Mouse (Mus musculus): ENCODE data around the gene Itga10. TPM values are rescaled to one million over a fixed set of nuclear protein-coding genes. Genes with fewer than 3 reads are reported as not detected.

Gene Itga10
- polyA plus RNA-seq, 1 experiment: 1.2 TPM

DNA sequence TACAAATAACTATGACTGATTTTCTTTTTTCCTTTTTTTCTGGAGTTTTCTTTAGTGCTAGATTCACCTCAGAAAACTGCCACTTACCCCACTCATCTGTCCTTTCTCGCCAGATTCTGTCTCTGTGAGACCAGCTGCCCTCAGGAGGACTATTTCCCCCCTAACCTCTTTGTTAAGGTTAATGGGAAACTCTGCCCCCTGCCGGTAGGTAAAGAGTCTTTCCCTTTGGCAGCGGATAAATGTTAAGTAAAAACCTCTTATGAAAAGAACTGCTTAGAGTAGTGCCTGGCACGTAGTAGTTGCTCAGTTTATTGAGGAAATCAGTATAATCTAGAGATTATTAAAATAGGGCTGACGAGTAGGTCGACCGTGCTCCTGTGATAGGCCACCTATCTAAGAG lies 55.0 kb downstream of the Itga10 start:
- Histone ChIP-seq H3K36me3 (ENCODE audit: control insufficient read depth, insufficient read depth, low read length) (0 out of 2 replicates have a peak, but pooled peaks cover 1% of the 10 kb centered on the region), H3K4me1 (ENCODE audit: control insufficient read depth, insufficient read depth, low read length) (peaks cover 4% of the 10 kb centered on the region; the same call in 1 of the 2 replicates), H3K4me3 (ENCODE audit: insufficient read depth, low read depth, low read length) (no peak overlapping the region), H3K27me3 (replicated peaks; ENCODE audit: control insufficient read depth, insufficient read depth, low read length) (no peaks in the 10 kb centered on the region), H3K27ac (ENCODE audit: insufficient read depth, low read depth, low read length) (no peak overlapping the region)
- peak; percentile 32 for DNase-seq
- WGBS: 62% methylated on average over 7 of the region's 7 CpGs
- TF ChIP-seq CTCF (conservative IDR thresholded peaks at IDR 0.05; ENCODE audit: insufficient read depth, insufficient read length, low read depth, low read length) (0 out of 2 replicates have a peak, but pooled peaks have one; percentile 27), POLR2A (IDR thresholded peaks at IDR 0.05; ENCODE audit: low read depth, low read length) (no peak)

GRCm38 (mm10) chr3:96701003-96701402 lies 55.6 kb downstream of the Itga10 start:
- no peak for DNase-seq
- Histone ChIP-seq H3K4me3 (ENCODE audit: insufficient read depth, low read depth, low read length) (no peak overlapping the region), H3K27ac (ENCODE audit: insufficient read depth, low read depth, low read length) (no peak overlapping the region), H3K36me3 (ENCODE audit: control insufficient read depth, insufficient read depth, low read length) (0 out of 2 replicates have a peak, but pooled peaks cover 1% of the 10 kb centered on the region), H3K4me1 (ENCODE audit: control insufficient read depth, insufficient read depth, low read length) (peaks cover under 1% of the 10 kb centered on the region; the same call in 1 of the 2 replicates), H3K27me3 (replicated peaks; ENCODE audit: control insufficient read depth, insufficient read depth, low read length) (no peaks in the 10 kb centered on the region)
- 89% methylated on average over 4 of the region's 4 CpGs for WGBS
- TF ChIP-seq POLR2A (IDR thresholded peaks at IDR 0.05; ENCODE audit: low read depth, low read length) (no peak), CTCF (conservative IDR thresholded peaks at IDR 0.05; ENCODE audit: insufficient read depth, insufficient read length, low read depth, low read length) (no peak)

GRCm38 (mm10) chr3:96704778-96705177 lies 59.4 kb downstream of the Itga10 start:
- no peaks in the 10 kb centered on the region for H3K4me1 ChIP-seq (ENCODE audit: control insufficient read depth, insufficient read depth, low read length)
- 76% methylated on average over 11 of the region's 11 CpGs for WGBS
- H3K27ac ChIP-seq (ENCODE audit: insufficient read depth, low read depth, low read length): no peak overlapping the region
- TF ChIP-seq CTCF (conservative IDR thresholded peaks at IDR 0.05; ENCODE audit: insufficient read depth, insufficient read length, low read depth, low read length) (peak; percentile 36), POLR2A (IDR thresholded peaks at IDR 0.05; ENCODE audit: low read depth, low read length) (no peak)
- no peak for DNase-seq
- no peak overlapping the region for H3K4me3 ChIP-seq (ENCODE audit: insufficient read depth, low read depth, low read length)
- H3K27me3 ChIP-seq (replicated peaks; ENCODE audit: control insufficient read depth, insufficient read depth, low read length): no peaks in the 10 kb centered on the region
- H3K36me3 ChIP-seq (ENCODE audit: control insufficient read depth, insufficient read depth, low read length): 0 out of 2 replicates have a peak, but pooled peaks cover 1% of the 10 kb centered on the region

DNA sequence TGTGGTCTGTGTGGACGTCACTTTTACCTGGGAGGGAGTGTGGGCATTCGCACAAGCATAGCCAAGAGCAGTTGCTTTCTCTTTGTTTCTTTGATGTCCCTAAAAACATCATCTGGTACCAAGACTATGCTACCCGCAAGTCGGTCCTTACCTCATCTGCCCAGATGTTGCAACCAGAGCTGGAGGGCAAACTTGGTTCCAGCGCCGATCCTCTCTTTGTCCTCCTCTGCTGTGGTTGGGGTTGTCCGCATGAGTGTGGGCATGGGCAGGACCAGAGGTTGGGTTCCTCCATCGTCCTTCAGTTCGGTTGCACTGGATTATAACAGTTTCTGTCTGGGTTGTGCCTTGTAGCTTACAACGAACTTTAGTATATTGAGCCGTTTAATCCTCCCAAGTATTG lies 60.8 kb downstream of the Itga10 start:
- no peak for TF ChIP-seq POLR2A (IDR thresholded peaks at IDR 0.05; ENCODE audit: low read depth, low read length)
- no peak for TF ChIP-seq CTCF (conservative IDR thresholded peaks at IDR 0.05; ENCODE audit: insufficient read depth, insufficient read length, low read depth, low read length)
- no peak for DNase-seq
- Histone ChIP-seq H3K4me3 (ENCODE audit: insufficient read depth, low read depth, low read length) (no peak overlapping the region), H3K27me3 (replicated peaks; ENCODE audit: control insufficient read depth, insufficient read depth, low read length) (no peaks in the 10 kb centered on the region), H3K27ac (ENCODE audit: insufficient read depth, low read depth, low read length) (no peak overlapping the region), H3K36me3 (ENCODE audit: control insufficient read depth, insufficient read depth, low read length) (0 out of 2 replicates have a peak, but pooled peaks cover 2% of the 10 kb centered on the region), H3K4me1 (ENCODE audit: control insufficient read depth, insufficient read depth, low read length) (no peaks in the 10 kb centered on the region)
- 89% methylated on average over 11 of the region's 11 CpGs for WGBS

GRCm38 (mm10) chr3:96706984-96707383 lies 61.6 kb downstream of the Itga10 start:
- H3K36me3 ChIP-seq (ENCODE audit: control insufficient read depth, insufficient read depth, low read length): peaks cover 4% of the 10 kb centered on the region; the same call in 1 of the 2 replicates
- H3K4me3 ChIP-seq (ENCODE audit: insufficient read depth, low read depth, low read length): no peak overlapping the region
- WGBS: 74% methylated on average over 7 of the region's 7 CpGs
- no peaks in the 10 kb centered on the region for H3K4me1 ChIP-seq (ENCODE audit: control insufficient read depth, insufficient read depth, low read length)
- DNase-seq: no peak
- TF ChIP-seq CTCF (conservative IDR thresholded peaks at IDR 0.05; ENCODE audit: insufficient read depth, insufficient read length, low read depth, low read length): no peak
- TF ChIP-seq POLR2A (IDR thresholded peaks at IDR 0.05; ENCODE audit: low read depth, low read length): no peak
- no peak overlapping the region for H3K27ac ChIP-seq (ENCODE audit: insufficient read depth, low read depth, low read length)
- no peaks in the 10 kb centered on the region for H3K27me3 ChIP-seq (replicated peaks; ENCODE audit: control insufficient read depth, insufficient read depth, low read length)

- peak; percentile 86 for DNase-seq
These were observed 62.7 kb downstream of the Itga10 start, which contains the start of gene Nudt17 for GRCm38 (mm10) chr3:96707903-96708683. Gene Nudt17 (minus strand): TSS chr3:96708562.

GRCm38 (mm10) chr3:96708684-96709064 lies 63.3 kb downstream of the Itga10 start:
- WGBS: 52% methylated on average over 2 of the region's 2 CpGs
- no peaks in the 10 kb centered on the region for H3K4me1 ChIP-seq (ENCODE audit: control insufficient read depth, insufficient read depth, low read length)
- H3K4me3 ChIP-seq (ENCODE audit: insufficient read depth, low read depth, low read length): no peak overlapping the region
- H3K27me3 ChIP-seq (replicated peaks; ENCODE audit: control insufficient read depth, insufficient read depth, low read length): no peaks in the 10 kb centered on the region
- no peak for TF ChIP-seq CTCF (conservative IDR thresholded peaks at IDR 0.05; ENCODE audit: insufficient read depth, insufficient read length, low read depth, low read length)
- TF ChIP-seq POLR2A (IDR thresholded peaks at IDR 0.05; ENCODE audit: low read depth, low read length): no peak
- no peak overlapping the region for H3K27ac ChIP-seq (ENCODE audit: insufficient read depth, low read depth, low read length)
- peaks cover 4% of the 10 kb centered on the region; the same call in 1 of the 2 replicates for H3K36me3 ChIP-seq (ENCODE audit: control insufficient read depth, insufficient read depth, low read length)
- no peak for DNase-seq

More at GRCm38 (mm10) chr3:96707903-96708683, 62.7 kb downstream of the Itga10 start, which contains the start of gene Nudt17:
- no peaks in the 10 kb centered on the region for H3K27me3 ChIP-seq (replicated peaks; ENCODE audit: control insufficient read depth, insufficient read depth, low read length)
- WGBS: 3% methylated on average over 42 of the region's 42 CpGs
- no peaks in the 10 kb centered on the region for H3K4me1 ChIP-seq (ENCODE audit: control insufficient read depth, insufficient read depth, low read length)
- H3K4me3 ChIP-seq (ENCODE audit: insufficient read depth, low read depth, low read length): peak within 1 kb of the TSS; percentile 69
- no peak within 1 kb of the TSS for H3K27ac ChIP-seq (ENCODE audit: insufficient read depth, low read depth, low read length)
- TF ChIP-seq CTCF (conservative IDR thresholded peaks at IDR 0.05; ENCODE audit: insufficient read depth, insufficient read length, low read depth, low read length): peak; percentile 80
- no peak for TF ChIP-seq POLR2A (IDR thresholded peaks at IDR 0.05; ENCODE audit: low read depth, low read length)
- peaks cover 4% of the 10 kb centered on the region; the same call in 1 of the 2 replicates for H3K36me3 ChIP-seq (ENCODE audit: control insufficient read depth, insufficient read depth, low read length)

Other genes with a start within 250 kb of the Itga10 start
- 0.08 and 0.14 TPM in 2 replicates for gene BC107364, start 193.3 kb upstream of the Itga10 start, polyA plus RNA-seq (2012; rRNA removed)
- 0.23 and 3.9 TPM in 2 replicates for gene Hfe2, start 120.4 kb upstream of the Itga10 start, polyA plus RNA-seq (2012; rRNA removed)
- 514 and 518 TPM in 2 replicates for gene Txnip, start 87.6 kb upstream of the Itga10 start, polyA plus RNA-seq (2012; rRNA removed)
- 0.20 TPM in 1 of 2 replicates, not detected in the other for gene Gm16253, start 68.6 kb upstream of the Itga10 start, polyA plus RNA-seq (2012; rRNA removed)
- gene Polr3gl, start 51.4 kb upstream of the Itga10 start, polyA plus RNA-seq (2012; rRNA removed): 14.5 and 15.3 TPM in 2 replicates
- gene Ankrd34a, start 48.9 kb upstream of the Itga10 start, polyA plus RNA-seq (2012; rRNA removed): 0.23 and 0.38 TPM in 2 replicates
- gene Lix1l, start 44.4 kb upstream of the Itga10 start, polyA plus RNA-seq (2012; rRNA removed): 7.7 and 9.6 TPM in 2 replicates
- gene Rbm8a, start 15.7 kb upstream of the Itga10 start, polyA plus RNA-seq (2012; rRNA removed): 7.8 and 16.1 TPM in 2 replicates
- gene Pex11b, start 10.2 kb upstream of the Itga10 start, polyA plus RNA-seq (2012; rRNA removed): 57.6 and 57.7 TPM in 2 replicates
- 0.07 TPM in 1 of 2 replicates, not detected in the other for gene Gm42957, start 10.1 kb upstream of the Itga10 start, polyA plus RNA-seq (2012; rRNA removed)
- gene Ankrd35, start 24.5 kb downstream of the Itga10 start, polyA plus RNA-seq (2012; rRNA removed): 0.38 and 0.45 TPM in 2 replicates
- 21.0 and 23.2 TPM in 2 replicates for gene Pias3, start 50.8 kb downstream of the Itga10 start, polyA plus RNA-seq (2012; rRNA removed)
- gene Nudt17, start 63.0 kb downstream of the Itga10 start, polyA plus RNA-seq (2012; rRNA removed): 2.0 and 3.6 TPM in 2 replicates
- gene Polr3c, start 82.0 kb downstream of the Itga10 start, polyA plus RNA-seq (2012; rRNA removed): 32.2 and 34.6 TPM in 2 replicates
- gene Rnf115, start 82.1 kb downstream of the Itga10 start, polyA plus RNA-seq (2012; rRNA removed): 20.7 and 23.5 TPM in 2 replicates
- gene Pdzk1, start 183.7 kb downstream of the Itga10 start, polyA plus RNA-seq (2012; rRNA removed): 343 and 414 TPM in 2 replicates
- 0.08 and 0.33 TPM in 2 replicates for gene Cd160, start 183.8 kb downstream of the Itga10 start, polyA plus RNA-seq (2012; rRNA removed)